Mouse (Mus musculus) forebrain, embryonic 12.5 days (tissue): Measurements from ENCODE around the gene Cyp1a2. TPM values are rescaled to one million over a fixed set of nuclear protein-coding genes. Genes with fewer than 3 reads are reported as not detected.

Experiments
- ATAC-seq: fragments of 200-750 bp; cut with Nextera tagmentation; 2 replicates; pipeline ENCODE4 v1.8.0; 2017; ENCODE audit warnings: moderate TSS enrichment; ENCODE audit not compliant: low FRiP score
- H3K27ac ChIP-seq: fragments of 300-500 bp; sonication (generic); 2 replicates; pipeline ENCODE4 v1.5.1; 2016; ENCODE audit warnings: mild to moderate bottlenecking
- H3K27me3 ChIP-seq: fragments of 300-500 bp; sonication (generic); 2 replicates; pipeline ENCODE4 v1.6.1; 2016; ENCODE audit warnings: mild to moderate bottlenecking
- H3K36me3 ChIP-seq: fragments of 300-500 bp; sonication (generic); replicated peaks from 2 replicates; pipeline ENCODE4 v1.6.1; 2016; ENCODE audit warnings: mild to moderate bottlenecking
- H3K4me1 ChIP-seq: fragments of 300-500 bp; sonication (generic); 2 replicates; pipeline ENCODE4 v1.6.1; 2016
- H3K4me2 ChIP-seq: fragments of 300-500 bp; sonication (generic); 2 replicates; pipeline ENCODE4 v1.6.1; 2016; ENCODE audit warnings: mild to moderate bottlenecking, moderate library complexity
- H3K4me3 ChIP-seq: fragments of 300-500 bp; sonication (generic); replicated peaks from 2 replicates; pipeline ENCODE4 v1.5.1; 2016; ENCODE audit warnings: mild to moderate bottlenecking
- H3K9ac ChIP-seq: fragments of 300-500 bp; sonication (generic); 2 replicates; pipeline ENCODE4 v1.6.1; 2016; ENCODE audit warnings: mild to moderate bottlenecking
- H3K9me3 ChIP-seq: fragments of 300-500 bp; sonication (generic); 2 replicates; pipeline ENCODE4 v1.6.1; 2016
- WGBS: fragments of 180-500 bp; shearing (Covaris S2); methylation state at CpG from one replicate; pipeline ENCODE4 v1.1.7; 2016; 5-methylcytosine and 5-hydroxymethylcytosine counted together
- polyA plus RNA-seq: library from polyadenylated mRNA; unstranded; fragments of >200 nt; fragmentation: Nextera tagmentation; extraction: Ambion mirVana; gene quantifications from 2 replicates; pipeline ENCODE4 v1.2.1, GENCODE M21; 2016

Cyp1a2 gene
- polyA plus RNA-seq, 1 experiment from 2014 or later, result not detected

DNA sequence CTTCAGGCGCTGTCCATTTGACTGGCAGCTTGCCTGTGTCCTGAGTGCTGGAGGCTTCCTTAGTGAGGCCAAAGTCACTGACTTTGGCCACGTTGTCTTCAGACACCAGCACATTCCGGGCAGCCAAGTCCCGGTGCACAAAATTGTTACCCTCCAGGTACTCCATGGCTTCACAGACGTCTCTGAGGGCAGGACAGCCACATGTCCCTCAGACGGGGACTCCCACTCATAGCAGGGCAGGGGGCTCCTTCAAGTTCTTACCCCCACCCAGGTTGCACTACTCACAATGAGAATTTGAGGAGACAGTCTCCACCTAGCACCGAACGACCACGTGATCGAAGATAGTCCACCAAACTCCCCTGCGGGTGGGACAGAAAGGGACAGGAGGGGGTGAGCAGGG is 55.6 kb downstream of the Cyp1a2 start:
- Histone ChIP-seq H3K9me3 (no peaks in the 10 kb centered on the region), H3K36me3 (peaks cover 72% of the 10 kb centered on the region), H3K4me3 (no peak overlapping the region), H3K4me1 (peaks cover 4% of the 10 kb centered on the region; the same call in 1 of the 2 replicates), H3K27ac (no peak overlapping the region), H3K27me3 (no peaks in the 10 kb centered on the region), H3K9ac (no peak overlapping the region), H3K4me2 (no peak overlapping the region)
- ATAC-seq, result no peak
- 93% methylated on average over 11 of the region's 11 CpGs for WGBS

DNA sequence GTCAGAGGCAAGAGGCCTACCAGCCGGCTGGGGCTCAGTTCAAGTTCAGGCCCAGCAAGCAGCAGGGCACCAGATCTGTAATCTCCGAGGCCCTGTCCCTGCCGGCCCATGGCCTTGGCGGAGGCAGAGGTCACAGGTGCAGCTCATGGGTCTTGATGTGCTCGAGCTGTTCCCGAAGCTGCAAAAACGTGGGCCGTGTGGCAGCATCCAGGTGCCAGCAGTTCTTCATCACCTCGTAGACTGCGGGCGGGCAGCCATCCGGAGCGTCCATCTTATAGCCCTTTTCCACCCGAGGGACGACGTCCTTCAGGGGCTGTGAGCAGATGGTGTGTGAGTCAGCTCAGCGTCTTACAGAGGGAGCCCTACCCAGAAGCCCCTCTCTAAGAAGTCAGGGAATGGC is 56.3 kb downstream of the Cyp1a2 start:
- peaks cover 4% of the 10 kb centered on the region; the same call in 1 of the 2 replicates for H3K4me1 ChIP-seq
- peaks cover 70% of the 10 kb centered on the region for H3K36me3 ChIP-seq
- H3K9me3 ChIP-seq, result no peaks in the 10 kb centered on the region
- no peaks in the 10 kb centered on the region for H3K27me3 ChIP-seq
- H3K4me3 ChIP-seq, result no peak overlapping the region
- 92% methylated on average over 17 of the region's 17 CpGs for WGBS
- H3K9ac ChIP-seq, result no peak overlapping the region
- ATAC-seq, result no peak
- H3K4me2 ChIP-seq, result no peak overlapping the region
- H3K27ac ChIP-seq, result no peak overlapping the region

Other genes with a start within 250 kb of the Cyp1a2 start
- 24.4 and 24.7 TPM in 2 replicates for gene Ppcdc, start 243.6 kb downstream of the Cyp1a2 start, polyA plus RNA-seq
- 41.5 and 41.9 TPM in 2 replicates for gene Scamp5, start 215.6 kb downstream of the Cyp1a2 start, polyA plus RNA-seq
- gene Rpp25, start 179.7 kb downstream of the Cyp1a2 start, polyA plus RNA-seq, result 5.5 and 5.7 TPM in 2 replicates
- 694 and 697 TPM in 2 replicates for gene Cox5a, start 162.4 kb downstream of the Cyp1a2 start, polyA plus RNA-seq
- gene Fam219b, start 146.2 kb downstream of the Cyp1a2 start, polyA plus RNA-seq, result 18.2 and 19.3 TPM in 2 replicates
- gene Mpi, start 130.9 kb downstream of the Cyp1a2 start, polyA plus RNA-seq, result 62.3 and 62.5 TPM in 2 replicates
- 57.8 and 60.6 TPM in 2 replicates for gene Scamp2, start 122.8 kb downstream of the Cyp1a2 start, polyA plus RNA-seq
- 19.9 and 24.1 TPM in 2 replicates for gene Ulk3, start 94.3 kb downstream of the Cyp1a2 start, polyA plus RNA-seq
- gene Cplx3, start 77.4 kb downstream of the Cyp1a2 start, polyA plus RNA-seq, result 0.65 TPM in 1 of 2 replicates, not detected in the other
- not detected in 2 replicates for gene Lman1l, start 62.9 kb downstream of the Cyp1a2 start, polyA plus RNA-seq
- 28.6 and 29.8 TPM in 2 replicates for gene Csk, start 30.1 kb downstream of the Cyp1a2 start, polyA plus RNA-seq
- not detected in 2 replicates for gene Cyp1a1, start 4.2 kb upstream of the Cyp1a2 start, polyA plus RNA-seq
- gene Edc3, start 24.8 kb upstream of the Cyp1a2 start, polyA plus RNA-seq, result 39.4 and 40.2 TPM in 2 replicates
- 90.2 and 96.7 TPM in 2 replicates for gene Clk3, start 82.2 kb upstream of the Cyp1a2 start, polyA plus RNA-seq
- 20.3 and 20.6 TPM in 2 replicates for gene Arid3b, start 153.1 kb upstream of the Cyp1a2 start, polyA plus RNA-seq
- gene Ubl7, start 227.3 kb upstream of the Cyp1a2 start, polyA plus RNA-seq, result 129 and 138 TPM in 2 replicates